Mouse (Mus musculus) lung, adult 2 months (tissue): ENCODE data around the gene Sstr3.

ENCODE experiments used
- CTCF ChIP-seq: fragments of 200-500 bp; IDR thresholded peaks from 2 replicates; pipeline ENCODE4 v1.5.1; 2011; ENCODE audit warnings: mild to moderate bottlenecking, low read length, control low read depth; ENCODE audit not compliant: insufficient read depth
- POLR2A ChIP-seq: fragments of 200-500 bp; IDR thresholded peaks from 2 replicates; pipeline ENCODE4 v1.6.1; 2011; ENCODE audit warnings: low read depth, mild to moderate bottlenecking, control low read depth, low read length, borderline replicate concordance; ENCODE audit errors: extremely low read depth

GRCm38 (mm10) chr15:78533346-78533835, 11.1 kb downstream of the Sstr3 start:
- TF ChIP-seq POLR2A: no peak
- no peak for TF ChIP-seq CTCF
